Mouse (Mus musculus): Measurements from ENCODE around the gene Lao1.

GRCm38 (mm10) chr4:118989331-118989730 lies 28.0 kb downstream of the Lao1 start:
- TF ChIP-seq CTCF (IDR thresholded peaks at IDR 0.05; ENCODE audit: low read depth): no peak
- TF ChIP-seq EP300 (IDR thresholded peaks at IDR 0.05; ENCODE audit: low read depth): no peak

Measured in heart, postnatal 0 days (tissue).